Mouse (Mus musculus) WW6 (cell line): ENCODE measurements around the gene Nacc1.

Experiments used
- DNase-seq: peaks from one replicate; pipeline ENCODE4 v3.0.0-alpha.2; 2013; ENCODE audit warnings: low read depth, low spot score

Nacc1 gene

GRCm38 (mm10) chr8:84663483-84664327 is 24.0 kb downstream of the Nacc1 start:
- DNase-seq: peak; percentile 98

GRCm38 (mm10) chr8:84662581-84663065 is 25.0 kb downstream of the Nacc1 start, which contains the start of gene Ier2:
Ier2 (minus strand) TSS chr8:84662852.
- no peak for DNase-seq

- DNase-seq: no peak
These were observed 25.6 kb downstream of the Nacc1 start for GRCm38 (mm10) chr8:84661961-84662571.

GRCm38 (mm10) chr8:84661458-84661871 is 26.2 kb downstream of the Nacc1 start:
- DNase-seq: no peak

- no peak for DNase-seq
These were observed 26.7 kb downstream of the Nacc1 start for GRCm38 (mm10) chr8:84660819-84661457.

GRCm38 (mm10) chr8:84659936-84660818 is 27.5 kb downstream of the Nacc1 start:
- DNase-seq: no peak

- no peak for DNase-seq
These were observed 28.7 kb downstream of the Nacc1 start for GRCm38 (mm10) chr8:84658951-84659350.

- DNase-seq: no peak
These were observed 30.0 kb downstream of the Nacc1 start for GRCm38 (mm10) chr8:84657680-84658079.

GRCm38 (mm10) chr8:84657203-84657602 is 30.5 kb downstream of the Nacc1 start:
- DNase-seq: no peak

- DNase-seq: no peak
These were observed 31.0 kb downstream of the Nacc1 start for GRCm38 (mm10) chr8:84656641-84657126.

- DNase-seq: no peak
These were observed 31.5 kb downstream of the Nacc1 start for GRCm38 (mm10) chr8:84656191-84656525.

- no peak for DNase-seq
These were observed 32.1 kb downstream of the Nacc1 start for GRCm38 (mm10) chr8:84655336-84656190.

GRCm38 (mm10) chr8:84654597-84654996 is 33.1 kb downstream of the Nacc1 start:
- no peak for DNase-seq

- no peak for DNase-seq
These were observed 34.5 kb downstream of the Nacc1 start for GRCm38 (mm10) chr8:84653092-84653631.

- DNase-seq: no peak
These were observed 37.4 kb downstream of the Nacc1 start for GRCm38 (mm10) chr8:84650213-84650612.

- no peak for DNase-seq
These were observed 40.2 kb downstream of the Nacc1 start for GRCm38 (mm10) chr8:84647461-84647901.

- no peak for DNase-seq
These were observed 40.9 kb downstream of the Nacc1 start for GRCm38 (mm10) chr8:84646800-84647199.

GRCm38 (mm10) chr8:84643019-84643418 is 44.6 kb downstream of the Nacc1 start:
- DNase-seq: no peak

GRCm38 (mm10) chr8:84641578-84642361 is 45.9 kb downstream of the Nacc1 start:
- no peak for DNase-seq
